Mouse (Mus musculus) naive thymus-derived CD4-positive, alpha-beta T cell, adult 2 months (primary cell): Measurements from ENCODE around the gene Ptpn11.

Experiments
- DNase-seq: peaks from one replicate; pipeline ENCODE4 v3.0.0-alpha.2; 2011; ENCODE audit warnings: low read depth

Gene Ptpn11

DNA sequence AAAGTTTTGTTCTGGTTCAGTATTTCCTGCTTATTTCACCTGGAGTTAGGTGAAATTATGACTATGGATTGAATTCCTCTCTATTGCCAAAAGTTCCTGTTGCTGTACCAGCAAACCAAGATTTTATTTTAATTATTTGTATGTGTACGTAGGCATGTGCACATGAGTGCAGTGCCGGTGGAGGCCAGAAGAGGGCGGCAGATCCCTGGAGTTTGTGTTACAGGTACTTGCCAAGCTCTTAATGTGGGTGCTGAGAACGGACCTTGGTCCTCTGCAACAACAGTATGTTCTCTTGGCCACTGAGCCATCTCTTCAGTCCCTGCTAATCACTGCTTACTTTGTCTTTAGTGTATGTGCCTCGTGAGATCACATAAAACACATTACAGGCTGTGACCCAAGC is 109.4 kb downstream of the Ptpn11 start:
- peak; percentile 28 for DNase-seq
